Mouse (Mus musculus) heart, embryonic 15.5 days (tissue): Measurements from ENCODE around the gene Hexdc. TPM values are rescaled to one million over a fixed set of nuclear protein-coding genes. Genes with fewer than 3 reads are reported as not detected.

Experiments
- ATAC-seq: fragments of 200-750 bp; cut with Nextera tagmentation; replicated peaks from 2 replicates; pipeline ENCODE4 v1.8.0; 2017; ENCODE audit warnings: low read depth, moderate TSS enrichment; ENCODE audit not compliant: insufficient number of reproducible peaks, insufficient read depth, low FRiP score
- H3K27ac ChIP-seq: fragments of 300-500 bp; sonication (generic); 2 replicates; pipeline ENCODE4 v1.5.1; 2015; ENCODE audit warnings: mild to moderate bottlenecking, inconsistent platforms
- H3K27me3 ChIP-seq: fragments of 300-500 bp; sonication (generic); 2 replicates; pipeline ENCODE4 v1.6.1; 2015; ENCODE audit warnings: inconsistent platforms
- H3K36me3 ChIP-seq: fragments of 300-500 bp; sonication (generic); 2 replicates; pipeline ENCODE4 v1.6.1; 2015; ENCODE audit warnings: mild to moderate bottlenecking, inconsistent platforms
- H3K4me1 ChIP-seq: fragments of 300-500 bp; sonication (generic); replicated peaks from 2 replicates; pipeline ENCODE4 v1.6.1; 2015; ENCODE audit warnings: inconsistent platforms
- H3K4me2 ChIP-seq: fragments of 300-500 bp; sonication (generic); 2 replicates; pipeline ENCODE4 v1.6.1; 2015; ENCODE audit warnings: inconsistent platforms, mild to moderate bottlenecking, moderate library complexity
- H3K4me3 ChIP-seq: fragments of 300-500 bp; sonication (generic); 2 replicates; pipeline ENCODE4 v1.5.1; 2015; ENCODE audit warnings: mild to moderate bottlenecking, inconsistent platforms
- H3K9ac ChIP-seq: fragments of 300-500 bp; sonication (generic); 2 replicates; pipeline ENCODE4 v1.6.1; 2015; ENCODE audit warnings: mild to moderate bottlenecking, inconsistent platforms
- H3K9me3 ChIP-seq: fragments of 300-500 bp; sonication (generic); replicated peaks from 2 replicates; pipeline ENCODE4 v1.6.1; 2016; ENCODE audit warnings: inconsistent platforms
- WGBS: fragments of 180-500 bp; shearing (Covaris S2); methylation state at CpG from one replicate; pipeline ENCODE4 v1.1.7; 2015; ENCODE audit warnings: mixed read lengths; 5-methylcytosine and 5-hydroxymethylcytosine counted together
- polyA plus RNA-seq: library from polyadenylated mRNA; unstranded; fragments of >200 nt; fragmentation: Nextera tagmentation; extraction: Ambion mirVana; gene quantifications from 2 replicates; pipeline ENCODE4 v1.2.1, GENCODE M21; 2015

Gene Hexdc
- 7.3 and 9.2 TPM in 2 replicates for polyA plus RNA-seq

DNA sequence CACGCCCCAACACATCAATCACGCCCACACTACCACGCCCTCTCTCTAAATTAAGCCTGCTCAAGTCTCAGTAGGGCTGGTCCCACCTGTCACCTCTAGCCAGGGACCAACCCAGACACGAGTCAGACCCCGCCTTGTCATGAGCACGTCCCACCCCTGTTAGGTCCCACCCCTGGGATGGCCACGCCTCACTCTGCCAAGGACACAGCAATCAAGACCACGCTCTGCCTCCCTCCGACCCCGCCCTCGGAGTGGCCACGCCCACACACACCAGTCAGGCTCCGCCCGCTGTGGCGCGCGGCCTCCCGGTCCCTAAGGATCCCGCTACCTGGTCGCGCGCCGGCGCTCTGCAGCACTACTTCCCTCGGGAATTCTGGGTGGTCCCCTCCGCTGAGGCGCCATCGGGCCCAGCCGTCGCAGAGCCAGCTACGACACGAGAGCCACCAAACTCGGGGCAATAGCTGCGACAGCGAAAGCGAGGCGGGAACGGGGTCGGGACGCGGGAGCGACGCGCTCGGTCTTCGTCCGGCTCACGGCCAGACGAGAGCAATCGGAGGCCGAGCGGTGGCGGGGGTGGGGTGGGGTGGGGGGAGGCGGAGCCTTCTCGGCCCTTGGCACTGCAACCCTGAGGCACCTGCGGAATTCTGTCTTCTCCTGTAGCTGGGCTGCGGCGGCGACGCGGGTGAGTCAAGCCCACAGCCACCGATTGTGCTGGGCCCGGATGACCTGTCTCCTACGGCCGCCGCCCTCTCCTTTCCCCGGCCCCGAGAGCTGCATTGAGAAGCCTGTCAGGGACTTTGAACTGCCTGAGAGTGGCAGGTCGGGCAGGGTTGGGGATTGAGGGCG lies at the start of gene Hexdc, which contains the start of gene Ogfod3:
Gene Hexdc, plus strand, starts transcription at position 273 of the 846 bp plus-strand sequence.
Gene Ogfod3, minus strand, starts transcription at position 551 of the 846 bp plus-strand sequence.
- H3K36me3 ChIP-seq = no peaks in the 10 kb centered on the region; the same call in 1 of the 2 replicates
- under 1% methylated on average over 69 of the region's 70 CpGs for WGBS
- ATAC-seq = peak; percentile 97
- no peaks in the 10 kb centered on the region for H3K9me3 ChIP-seq
- H3K4me3 ChIP-seq = peak within 1 kb of the TSS; percentile 65
- H3K27ac ChIP-seq = peak within 1 kb of the TSS; percentile 84
- peaks cover 22% of the 10 kb centered on the region for H3K4me1 ChIP-seq
- H3K9ac ChIP-seq = peak within 1 kb of the TSS; percentile 68
- H3K27me3 ChIP-seq = no peaks in the 10 kb centered on the region
- peak within 1 kb of the TSS; percentile 86 for H3K4me2 ChIP-seq

DNA sequence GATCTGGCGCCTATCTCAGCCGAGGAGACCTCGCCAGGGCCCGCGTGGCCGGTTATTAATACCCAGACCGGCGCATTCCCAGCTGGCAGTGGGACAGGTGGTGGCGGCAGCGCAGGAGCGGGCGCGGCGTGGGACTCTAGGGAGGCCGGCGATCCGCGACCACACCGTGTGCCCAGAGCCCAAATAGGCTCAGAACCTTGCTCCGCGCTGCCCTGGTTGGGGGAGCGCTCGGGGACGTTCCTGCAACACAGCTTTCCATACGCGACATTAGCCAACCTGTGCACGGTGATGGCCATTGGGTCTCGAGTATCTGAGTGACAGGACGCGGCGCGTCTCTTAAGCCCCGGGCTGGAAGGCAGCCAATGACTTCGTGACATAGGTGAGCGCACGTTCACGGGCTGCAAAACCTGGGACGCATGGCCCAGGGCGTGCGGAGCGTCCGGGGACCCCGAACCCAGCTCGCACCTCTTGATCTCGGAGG lies 47.8 kb upstream of the Hexdc start:
- H3K27me3 ChIP-seq = peaks cover 57% of the 10 kb centered on the region
- WGBS = under 1% methylated on average over 45 of the region's 45 CpGs
- no peaks in the 10 kb centered on the region for H3K36me3 ChIP-seq
- no peak for ATAC-seq
- H3K4me3 ChIP-seq = peak overlapping the region; percentile 42
- H3K9ac ChIP-seq = peak overlapping the region; percentile 42; the same call in 1 of the 2 replicates
- no peaks in the 10 kb centered on the region for H3K9me3 ChIP-seq
- peak overlapping the region; percentile 82 for H3K4me2 ChIP-seq
- H3K27ac ChIP-seq = no peak overlapping the region
- H3K4me1 ChIP-seq = peaks cover 12% of the 10 kb centered on the region

DNA sequence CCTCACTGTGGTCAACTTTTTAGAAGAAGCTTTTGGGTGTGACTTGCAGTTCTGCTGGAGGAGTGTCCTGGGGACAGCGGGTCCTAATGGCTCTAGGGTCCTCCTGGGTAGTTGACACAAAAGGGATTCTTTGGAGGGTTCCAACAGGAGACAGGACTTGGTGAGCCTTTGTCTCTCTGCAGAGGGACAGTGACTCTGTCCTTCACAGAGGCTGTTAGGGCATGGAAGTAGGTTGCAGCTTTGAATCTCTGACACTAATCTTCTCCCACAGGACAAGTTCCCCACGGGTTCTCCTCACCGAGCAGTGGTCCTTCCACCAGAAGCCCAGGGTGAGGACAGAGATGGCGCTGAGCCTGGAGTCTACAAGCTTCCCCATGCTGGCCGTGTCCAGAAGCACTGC lies 44.3 kb upstream of the Hexdc start, which contains the start of gene Uts2r:
Gene Uts2r, plus strand, starts transcription at position 301 of the 400 bp plus-strand sequence.
- ATAC-seq = no peak
- Histone ChIP-seq H3K27me3 (peaks cover 42% of the 10 kb centered on the region), H3K9ac (no peak within 1 kb of the TSS), H3K9me3 (no peaks in the 10 kb centered on the region), H3K4me2 (no peak within 1 kb of the TSS), H3K4me3 (no peak within 1 kb of the TSS), H3K4me1 (peaks cover 12% of the 10 kb centered on the region), H3K36me3 (no peaks in the 10 kb centered on the region), H3K27ac (no peak within 1 kb of the TSS)
- 83% methylated on average over 5 of the region's 5 CpGs for WGBS

DNA sequence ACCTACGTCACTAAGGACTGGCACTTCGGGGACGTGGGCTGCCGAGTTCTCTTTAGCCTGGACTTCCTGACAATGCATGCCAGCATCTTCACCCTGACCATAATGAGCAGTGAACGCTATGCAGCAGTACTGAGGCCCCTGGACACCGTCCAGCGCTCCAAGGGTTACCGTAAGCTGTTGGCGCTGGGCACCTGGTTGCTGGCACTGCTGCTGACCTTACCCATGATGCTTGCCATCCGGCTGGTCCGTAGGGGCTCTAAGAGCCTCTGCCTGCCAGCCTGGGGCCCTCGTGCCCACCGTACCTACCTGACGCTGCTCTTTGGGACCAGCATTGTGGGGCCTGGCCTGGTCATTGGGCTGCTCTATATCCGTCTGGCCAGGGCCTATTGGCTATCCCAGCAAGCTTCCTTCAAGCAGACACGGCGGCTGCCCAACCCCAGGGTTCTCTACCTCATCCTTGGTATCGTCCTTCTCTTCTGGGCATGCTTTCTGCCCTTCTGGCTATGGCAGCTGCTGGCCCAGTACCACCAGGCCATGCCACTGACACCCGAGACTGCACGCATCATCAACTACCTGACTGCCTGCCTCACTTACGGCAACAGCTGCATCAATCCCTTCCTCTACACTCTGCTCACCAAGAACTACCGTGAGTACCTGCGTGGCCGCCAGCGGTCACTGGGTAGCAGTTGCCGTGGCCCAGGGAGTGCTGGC lies 43.4 kb upstream of the Hexdc start:
- 89% methylated on average over 26 of the region's 26 CpGs for WGBS
- H3K36me3 ChIP-seq = no peaks in the 10 kb centered on the region
- peaks cover 11% of the 10 kb centered on the region for H3K4me1 ChIP-seq
- no peak overlapping the region for H3K27ac ChIP-seq
- H3K4me2 ChIP-seq = no peak overlapping the region
- no peaks in the 10 kb centered on the region for H3K9me3 ChIP-seq
- H3K27me3 ChIP-seq = peaks cover 34% of the 10 kb centered on the region
- ATAC-seq = no peak
- H3K9ac ChIP-seq = no peak overlapping the region
- no peak overlapping the region for H3K4me3 ChIP-seq

DNA sequence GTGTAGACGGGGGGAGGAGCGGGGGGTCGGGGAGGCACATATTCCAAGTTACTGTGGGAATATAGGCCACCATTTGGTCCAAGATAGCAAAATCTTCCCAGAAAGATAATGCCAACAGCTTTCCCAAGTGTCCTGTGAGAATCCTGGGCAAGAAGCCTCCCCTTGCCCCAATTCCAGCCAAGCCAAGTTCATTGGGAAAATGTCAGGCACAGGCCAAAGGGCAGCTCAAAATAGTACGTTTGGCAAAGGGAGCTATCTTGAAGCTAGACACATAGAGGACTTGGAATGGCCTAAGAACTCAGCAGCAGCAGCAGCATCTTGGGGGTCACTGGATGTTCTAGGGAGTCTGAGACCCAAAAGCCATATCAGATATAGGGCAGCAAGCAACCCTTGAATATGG lies 40.5 kb upstream of the Hexdc start:
- ATAC-seq = no peak
- Histone ChIP-seq H3K9ac (no peak overlapping the region), H3K27ac (no peak overlapping the region), H3K9me3 (no peaks in the 10 kb centered on the region), H3K27me3 (peaks cover 9% of the 10 kb centered on the region; the same call in 1 of the 2 replicates), H3K4me1 (no peaks in the 10 kb centered on the region), H3K36me3 (no peaks in the 10 kb centered on the region), H3K4me2 (no peak overlapping the region), H3K4me3 (no peak overlapping the region)
- WGBS = 78% methylated on average over 4 of the region's 4 CpGs

DNA sequence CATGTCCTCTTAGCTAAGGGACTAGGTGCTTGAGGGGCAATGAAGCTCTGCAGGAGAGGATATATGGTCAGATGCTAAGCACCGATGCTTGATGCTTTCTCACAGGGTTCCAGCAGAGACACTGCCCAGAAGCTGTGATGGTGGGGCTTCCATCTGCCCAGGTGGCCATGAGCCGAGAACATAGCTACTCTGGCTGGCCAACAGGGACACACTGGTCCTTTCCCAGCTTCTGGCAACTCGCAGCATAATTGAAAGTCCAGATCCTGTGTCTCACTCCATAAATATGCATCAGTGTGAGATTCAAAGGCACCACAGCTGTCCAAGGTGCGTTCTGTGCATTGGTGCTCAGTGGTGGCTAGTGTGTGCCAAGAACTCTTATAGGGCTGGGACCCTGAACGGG lies 31.0 kb upstream of the Hexdc start:
- ATAC-seq = no peak
- WGBS = 82% methylated on average over 5 of the region's 5 CpGs
- Histone ChIP-seq H3K4me1 (peaks cover 2% of the 10 kb centered on the region; the same call in 1 of the 2 replicates), H3K4me3 (no peak overlapping the region), H3K9me3 (no peaks in the 10 kb centered on the region), H3K9ac (no peak overlapping the region), H3K4me2 (no peak overlapping the region), H3K27ac (no peak overlapping the region), H3K27me3 (no peaks in the 10 kb centered on the region), H3K36me3 (no peaks in the 10 kb centered on the region)

DNA sequence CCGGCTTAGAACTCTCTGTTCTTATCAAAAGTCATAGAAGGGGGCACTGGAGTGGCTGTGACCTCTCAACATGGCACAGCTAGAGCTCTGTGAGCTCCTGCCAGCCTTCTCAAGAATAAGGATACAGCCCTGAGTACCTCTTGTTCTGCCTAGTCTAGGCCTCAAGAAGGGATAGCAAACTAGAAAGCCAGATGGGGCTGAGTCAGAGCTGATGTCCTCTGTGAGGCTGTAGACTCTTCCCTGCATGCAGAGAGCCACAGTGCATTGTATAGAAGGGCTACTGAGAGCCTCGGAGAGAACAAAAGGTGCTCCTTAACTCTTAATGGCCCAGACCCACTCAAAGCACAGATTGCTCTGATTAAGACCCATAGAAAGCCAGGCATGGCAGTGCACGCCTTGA lies 30.0 kb upstream of the Hexdc start:
- H3K27me3 ChIP-seq = no peaks in the 10 kb centered on the region
- WGBS = 61% methylated on average over 3 of the region's 3 CpGs

DNA sequence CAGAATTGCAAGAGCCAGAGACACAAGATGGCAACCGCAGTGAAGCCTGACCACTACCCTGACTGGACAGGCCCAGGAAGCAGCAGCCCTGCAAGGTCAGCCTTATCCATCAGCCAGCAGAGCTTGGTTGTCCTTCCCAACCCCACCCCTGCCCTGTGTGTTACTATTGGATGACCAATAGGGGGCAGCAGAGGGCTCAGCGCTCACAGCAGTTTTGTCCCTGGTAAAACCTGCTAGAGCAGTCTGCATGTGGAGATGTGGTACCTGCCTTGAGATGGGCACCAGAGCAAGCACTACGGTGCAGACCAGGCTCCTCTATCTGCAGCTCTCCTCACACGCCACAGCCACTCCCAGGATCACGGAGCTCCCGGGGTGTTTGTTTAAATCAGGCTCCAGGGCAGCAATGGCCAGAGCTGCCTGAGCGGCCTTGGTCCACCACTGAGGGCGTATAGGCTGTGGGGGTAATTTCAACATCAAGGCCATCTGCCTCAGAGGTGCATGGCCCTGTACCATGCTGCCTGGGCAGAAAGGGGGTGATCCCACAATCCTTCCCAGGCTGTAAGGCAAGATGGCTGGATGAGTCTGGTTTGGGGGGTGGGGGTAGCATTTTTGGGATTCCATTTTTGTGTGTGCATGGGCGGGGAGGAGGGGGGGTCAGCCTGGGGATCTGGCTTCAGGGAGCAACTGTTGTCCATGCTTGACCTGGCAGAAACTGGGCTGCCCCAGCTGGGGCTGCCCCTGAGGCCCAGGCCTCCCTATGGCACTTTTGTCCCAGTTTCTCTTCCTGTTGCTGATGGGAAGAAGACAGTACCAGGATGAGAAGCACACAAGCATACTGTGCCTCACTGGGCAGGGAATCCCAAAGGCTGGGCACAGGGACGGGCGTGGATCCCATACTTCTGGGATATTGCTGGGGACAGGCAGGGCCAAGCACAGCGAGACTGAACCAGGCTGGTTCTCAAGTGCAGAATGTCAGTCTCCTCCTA lies 27.7 kb upstream of the Hexdc start:
- Histone ChIP-seq H3K27ac (no peak overlapping the region), H3K9ac (no peak overlapping the region), H3K9me3 (no peaks in the 10 kb centered on the region), H3K4me2 (no peak overlapping the region), H3K36me3 (no peaks in the 10 kb centered on the region), H3K27me3 (no peaks in the 10 kb centered on the region), H3K4me1 (peaks cover 2% of the 10 kb centered on the region; the same call in 1 of the 2 replicates), H3K4me3 (no peak overlapping the region)
- ATAC-seq = peak; percentile 23; the same call in 1 of the 2 replicates
- WGBS = 55% methylated on average over 12 of the region's 12 CpGs

More for the DNA sequence above, 30.0 kb upstream of the Hexdc start:
- no peak overlapping the region for H3K27ac ChIP-seq
- ATAC-seq = no peak
- no peak overlapping the region for H3K4me3 ChIP-seq
- H3K4me1 ChIP-seq = peaks cover 2% of the 10 kb centered on the region; the same call in 1 of the 2 replicates
- H3K9ac ChIP-seq = no peak overlapping the region
- H3K4me2 ChIP-seq = no peak overlapping the region
- H3K9me3 ChIP-seq = no peaks in the 10 kb centered on the region
- no peaks in the 10 kb centered on the region for H3K36me3 ChIP-seq

DNA sequence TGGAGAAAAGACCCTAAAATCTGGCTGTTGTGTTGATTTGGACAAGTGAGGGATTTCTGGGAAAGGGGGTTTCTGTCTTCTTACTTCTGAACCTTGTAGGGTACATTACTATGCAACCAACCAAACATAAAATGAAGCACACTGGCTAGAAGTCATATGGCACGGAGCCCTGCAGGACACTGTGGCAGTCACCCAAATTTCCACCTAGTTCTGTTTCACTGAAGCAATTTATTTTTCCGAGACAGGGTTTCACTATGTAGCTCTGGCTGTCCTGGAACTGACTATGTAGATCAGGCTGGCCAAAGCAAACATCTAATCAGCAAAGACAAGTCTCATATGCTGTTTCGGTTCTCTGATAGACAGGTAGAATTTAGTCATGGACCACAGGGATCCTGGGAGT lies 14.6 kb upstream of the Hexdc start:
- no peak for ATAC-seq
- Histone ChIP-seq H3K9me3 (no peaks in the 10 kb centered on the region), H3K36me3 (no peaks in the 10 kb centered on the region), H3K4me3 (no peak overlapping the region), H3K27me3 (no peaks in the 10 kb centered on the region), H3K9ac (no peak overlapping the region), H3K4me2 (no peak overlapping the region), H3K27ac (no peak overlapping the region), H3K4me1 (no peaks in the 10 kb centered on the region)
- 63% methylated on average over 3 of the region's 3 CpGs for WGBS

DNA sequence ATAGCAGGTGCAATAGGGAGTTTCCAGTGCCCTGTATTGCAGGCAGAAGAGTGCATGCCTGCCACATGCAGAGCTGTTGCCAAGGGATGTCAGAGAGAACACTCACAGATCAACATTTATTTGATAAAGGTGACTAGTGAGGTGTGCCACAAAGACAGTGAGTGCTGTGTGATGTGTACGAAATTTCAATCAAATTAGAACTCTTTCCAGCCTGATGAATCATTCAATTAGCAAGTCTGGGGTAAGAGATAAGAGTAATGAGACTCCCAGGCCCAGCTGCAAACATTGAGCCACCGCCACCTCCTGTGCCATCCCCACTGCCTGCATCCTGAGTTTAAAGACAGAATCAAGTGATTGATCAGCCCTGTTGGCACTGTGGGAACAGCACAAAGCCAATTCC lies 11.5 kb upstream of the Hexdc start:
- ATAC-seq = no peak
- no peaks in the 10 kb centered on the region for H3K4me1 ChIP-seq
- no peaks in the 10 kb centered on the region for H3K27me3 ChIP-seq
- H3K36me3 ChIP-seq = no peaks in the 10 kb centered on the region
- H3K4me3 ChIP-seq = no peak overlapping the region
- H3K9me3 ChIP-seq = no peaks in the 10 kb centered on the region
- H3K4me2 ChIP-seq = no peak overlapping the region
- no peak overlapping the region for H3K9ac ChIP-seq
- H3K27ac ChIP-seq = no peak overlapping the region
- 69% methylated on average over 2 of the region's 2 CpGs for WGBS
